Mouse (Mus musculus) thymus, postnatal 4 days (tissue): ENCODE data around the gene Epha6.
"Not testable (repeated sequence)": the region's sequence is repeated elsewhere in the genome, so short reads cannot be mapped to it uniquely, and the experiment has no call there.

Experiments
- DNase-seq: peaks from one replicate; pipeline ENCODE4 v3.0.0; 2021

The Epha6 gene

GRCm38 (mm10) chr16:59880073-59880472 lies 725.3 kb downstream of the Epha6 start:
- no peak for DNase-seq

DNA sequence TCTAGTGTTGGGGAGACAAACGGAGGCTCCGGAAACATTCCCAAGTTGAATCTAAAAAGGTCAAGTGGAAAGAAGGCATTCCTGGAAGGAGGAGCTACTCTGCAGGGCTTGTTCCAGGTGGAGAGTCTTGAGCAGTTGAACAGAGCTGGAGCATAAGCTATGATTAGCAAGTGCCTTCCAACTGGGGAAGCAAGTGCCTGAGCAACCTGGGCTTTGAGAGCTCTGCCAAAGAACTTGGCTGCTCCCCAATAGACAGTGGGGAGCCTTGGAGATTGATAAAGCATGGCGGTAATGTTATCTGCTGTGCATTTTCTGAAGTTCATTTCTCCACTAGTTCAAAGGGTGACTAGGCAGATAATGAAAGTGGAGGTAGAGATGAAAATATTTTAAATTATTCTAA lies 733.5 kb downstream of the Epha6 start:
- DNase-seq = no peak

DNA sequence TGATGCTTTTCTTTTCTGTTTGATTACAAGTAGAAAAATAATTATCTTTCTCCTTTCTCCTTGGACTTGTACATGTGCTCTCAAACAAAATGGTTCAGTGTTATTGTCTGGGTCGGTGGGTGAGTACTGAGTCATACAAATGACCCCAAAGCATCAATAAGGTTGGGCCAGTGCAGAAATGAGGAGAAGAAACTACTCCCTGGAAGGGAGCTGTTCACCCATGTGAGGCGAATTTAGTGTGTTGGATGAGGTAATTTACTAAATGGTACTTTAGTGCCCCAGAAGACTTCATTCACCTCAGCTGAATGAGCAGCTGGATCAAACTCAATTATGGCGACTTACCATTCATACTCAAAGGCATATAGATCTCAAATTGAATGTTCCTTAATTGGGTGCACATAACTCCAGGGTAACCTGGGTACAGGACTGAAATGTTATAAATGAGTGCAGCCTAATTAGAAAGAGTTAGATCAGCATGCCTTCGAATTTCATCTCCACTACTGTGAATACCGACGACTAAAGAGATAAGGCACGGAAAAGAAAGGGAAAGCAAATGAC lies 751.1 kb downstream of the Epha6 start:
- DNase-seq = no peak

DNA sequence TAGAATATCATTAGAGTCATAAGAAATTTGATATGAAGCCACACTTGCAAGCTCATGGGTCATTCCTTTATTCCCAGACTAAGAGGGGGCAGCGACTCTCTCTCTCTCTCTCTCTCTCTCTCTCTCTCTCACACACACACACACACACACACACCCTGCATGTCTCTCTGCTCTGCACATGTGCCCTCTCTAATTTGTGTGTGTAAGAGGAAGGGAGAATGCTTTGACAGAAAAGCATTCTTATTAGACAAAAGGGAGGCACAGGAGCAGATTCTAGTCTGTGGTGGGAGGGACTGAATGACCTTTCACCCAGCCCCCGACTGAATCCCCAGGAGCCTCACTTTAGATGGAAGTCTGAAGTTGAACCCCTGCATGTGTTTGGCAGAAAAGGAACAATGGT lies 752.6 kb downstream of the Epha6 start:
- DNase-seq = no peak

GRCm38 (mm10) chr16:59846574-59846973 lies 758.8 kb downstream of the Epha6 start:
- peak; percentile 8 for DNase-seq

- no peak for DNase-seq
Observed at GRCm38 (mm10) chr16:59836778-59837177, 768.6 kb downstream of the Epha6 start.

GRCm38 (mm10) chr16:59836304-59836703 lies 769.0 kb downstream of the Epha6 start:
- DNase-seq = no peak

DNA sequence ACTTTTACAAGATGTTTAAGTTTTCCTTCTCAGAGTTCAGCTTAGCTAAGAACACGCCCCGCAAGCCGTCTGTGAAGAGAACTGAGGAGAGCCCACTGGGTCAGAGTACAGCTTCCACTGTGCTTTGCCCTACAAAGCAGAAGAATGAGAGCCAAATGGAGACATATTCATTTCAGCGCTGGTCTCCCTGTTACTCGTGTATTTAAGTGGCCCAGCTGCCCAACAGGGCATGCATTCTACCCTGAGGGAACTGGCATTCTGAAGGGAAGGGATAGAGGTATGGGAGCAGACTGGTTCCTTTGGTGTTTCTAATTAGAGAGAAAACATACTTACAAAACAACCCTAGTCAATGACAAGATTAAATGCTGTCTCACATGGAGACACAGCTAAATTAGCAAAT lies 772.9 kb downstream of the Epha6 start:
- DNase-seq = no peak

- no peak for DNase-seq
Observed at GRCm38 (mm10) chr16:59829655-59830054, 775.7 kb downstream of the Epha6 start.

DNA sequence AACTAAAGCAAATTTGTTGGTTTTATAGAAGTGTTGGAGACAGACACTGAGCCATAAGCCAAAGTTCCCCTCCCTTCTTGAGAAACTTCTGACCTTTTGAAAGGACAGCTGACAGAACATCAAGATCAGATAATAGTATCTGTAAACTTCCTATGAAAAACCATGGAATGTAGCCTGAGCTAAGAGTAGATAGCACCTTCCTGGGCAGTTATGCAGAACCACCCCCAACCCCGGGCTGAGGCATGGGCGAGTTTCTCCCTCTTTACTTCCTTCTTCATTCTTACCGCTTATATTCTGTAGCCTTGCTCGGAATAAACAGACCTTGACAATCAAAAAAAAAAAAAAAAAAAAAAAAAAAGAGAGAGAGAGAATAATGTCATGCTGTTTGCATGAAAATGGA lies 805.5 kb downstream of the Epha6 start:
- not testable (repeated sequence) for DNase-seq

DNA sequence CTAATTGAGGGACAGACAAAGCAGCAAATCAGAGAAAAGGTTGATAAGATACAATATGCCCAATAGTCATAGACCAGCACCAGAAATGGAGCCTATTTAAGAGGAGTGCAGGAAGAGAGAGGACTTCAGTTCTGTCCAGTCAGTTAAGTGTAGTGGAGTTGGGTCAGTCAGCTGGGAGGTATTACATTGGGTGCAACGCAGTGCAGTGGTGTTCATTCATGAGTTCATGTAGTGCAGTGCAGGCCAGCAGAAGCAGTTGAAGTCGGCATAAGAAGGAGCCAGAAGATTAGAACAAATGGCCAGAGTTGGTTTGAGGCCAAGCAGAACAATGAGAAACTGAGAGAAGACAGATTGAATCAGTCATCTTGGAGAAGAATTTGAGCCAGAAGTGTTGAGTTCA lies 833.0 kb downstream of the Epha6 start:
- no peak for DNase-seq

- no peak for DNase-seq
Observed at GRCm38 (mm10) chr16:59770421-59770820, 834.9 kb downstream of the Epha6 start.

DNA sequence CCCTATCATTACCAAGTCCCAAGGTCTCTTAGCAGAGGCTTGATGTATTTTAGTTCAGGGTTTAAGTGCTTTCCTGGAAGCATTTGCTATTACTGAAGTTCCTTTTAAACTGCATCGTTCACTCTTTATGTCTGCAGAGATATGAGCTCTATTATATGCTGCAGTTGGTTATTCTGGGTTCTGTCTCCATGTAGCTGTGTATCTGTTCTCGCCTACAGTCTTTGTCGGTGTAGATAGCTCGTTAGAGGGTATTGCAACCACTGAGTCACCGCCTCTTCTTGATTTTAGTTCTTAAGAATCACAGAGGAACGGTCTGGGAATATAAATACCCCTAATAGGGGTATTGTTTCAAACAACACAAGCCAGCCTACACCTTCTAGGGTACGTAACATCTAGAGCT lies 835.4 kb downstream of the Epha6 start:
- DNase-seq = no peak

DNA sequence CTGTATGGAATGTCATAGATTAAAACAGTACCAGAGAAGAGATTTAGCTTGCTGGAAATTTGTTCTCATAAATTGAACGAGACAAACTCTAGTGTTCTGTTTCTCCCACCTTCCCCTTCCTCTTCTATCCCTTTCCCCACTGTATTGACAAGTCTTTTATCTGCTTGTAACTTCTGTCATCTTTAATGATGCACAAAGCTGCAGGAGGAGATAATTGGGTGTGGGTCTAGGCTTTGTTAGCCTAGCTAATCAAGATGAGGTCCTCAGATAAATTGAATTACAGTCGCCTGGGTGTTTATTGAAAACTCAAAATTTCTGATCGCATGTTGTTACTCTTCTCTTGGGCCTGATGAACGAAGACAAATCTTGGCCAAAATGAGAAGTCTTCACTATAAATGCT lies 844.5 kb downstream of the Epha6 start:
- no peak for DNase-seq

- DNase-seq = no peak
Observed at GRCm38 (mm10) chr16:59750905-59751304, 854.4 kb downstream of the Epha6 start.

- DNase-seq = no peak
Observed at GRCm38 (mm10) chr16:59743669-59744068, 861.7 kb downstream of the Epha6 start.

- DNase-seq = no peak
Observed at GRCm38 (mm10) chr16:59715524-59715923, 889.8 kb downstream of the Epha6 start.

- DNase-seq = no peak
Observed at GRCm38 (mm10) chr16:59693230-59693629, 912.1 kb downstream of the Epha6 start.

DNA sequence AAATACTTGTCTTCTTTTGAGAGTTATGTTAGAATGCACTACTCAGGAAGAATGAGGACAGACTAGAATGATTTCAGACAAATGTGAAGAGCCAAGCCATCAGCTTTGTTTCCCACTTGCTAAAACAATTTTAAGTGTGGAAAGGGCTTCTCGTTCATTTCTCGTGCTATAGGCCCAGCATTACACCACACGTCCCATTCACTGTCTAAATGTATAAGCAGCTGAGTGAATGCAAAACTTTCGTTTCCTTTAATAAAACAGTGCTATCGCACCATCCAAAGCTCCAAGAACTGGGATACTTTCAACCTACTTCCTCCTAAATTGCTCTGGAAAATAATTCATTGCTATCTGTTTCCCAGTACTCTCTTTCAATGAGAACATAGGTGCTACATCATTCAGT lies 916.2 kb downstream of the Epha6 start:
- DNase-seq = no peak

- DNase-seq = no peak
Observed at GRCm38 (mm10) chr16:59685135-59685534, 920.2 kb downstream of the Epha6 start.

- DNase-seq = peak; percentile 68
Observed at GRCm38 (mm10) chr16:59683434-59683833, 921.9 kb downstream of the Epha6 start.

DNA sequence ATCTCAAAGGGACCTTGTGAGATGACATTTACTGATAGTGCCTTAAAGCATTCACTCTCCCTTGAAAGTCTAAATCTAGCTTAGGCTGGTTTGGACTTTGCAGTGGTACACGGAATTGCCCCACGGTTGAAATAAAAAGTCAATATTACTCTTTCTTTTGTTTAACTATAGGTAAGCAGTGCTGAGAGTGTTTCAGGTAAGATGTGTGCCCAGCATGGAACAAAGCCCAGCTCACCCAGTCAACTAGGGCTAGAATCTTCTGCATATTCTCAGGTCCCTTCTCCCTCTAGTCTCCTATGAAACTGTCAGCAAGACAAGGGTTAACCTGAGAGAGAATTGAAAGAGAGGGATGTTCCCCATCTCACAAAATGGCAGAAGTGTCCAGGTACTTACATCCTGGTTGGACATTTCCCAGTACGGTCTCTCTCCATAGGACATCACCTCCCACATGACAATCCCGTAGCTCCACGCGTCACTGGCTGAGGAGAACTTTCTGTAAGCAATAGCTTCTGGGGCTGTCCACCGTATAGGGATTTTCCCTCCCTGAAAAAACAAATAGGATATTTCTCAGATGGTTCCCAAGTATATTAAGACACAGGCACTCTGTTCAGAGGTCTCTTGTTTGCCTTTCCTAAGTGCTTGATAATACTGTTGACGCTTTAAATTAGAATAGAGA lies 923.0 kb downstream of the Epha6 start:
- DNase-seq = no peak

- no peak for DNase-seq
Observed at GRCm38 (mm10) chr16:59666938-59667337, 938.4 kb downstream of the Epha6 start.

DNA sequence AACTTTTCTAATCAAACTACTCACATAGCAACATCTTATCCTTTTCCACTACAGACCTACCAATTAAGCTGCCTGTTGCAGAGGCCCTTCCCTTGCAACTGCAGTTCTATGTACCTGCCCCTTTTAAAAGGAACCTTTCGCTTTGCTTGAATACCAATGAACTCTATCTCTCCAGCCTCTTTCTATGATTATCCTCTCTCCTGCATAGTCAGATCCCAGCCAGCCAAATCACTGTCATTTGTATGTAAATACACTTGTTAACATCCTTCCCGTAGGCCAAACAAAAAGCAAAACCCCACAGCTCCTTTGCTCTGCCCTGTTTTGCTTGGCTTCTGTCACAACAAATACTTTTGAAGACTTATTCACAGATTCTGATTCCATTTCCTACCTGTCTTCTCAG lies 961.6 kb downstream of the Epha6 start:
- DNase-seq = no peak

DNA sequence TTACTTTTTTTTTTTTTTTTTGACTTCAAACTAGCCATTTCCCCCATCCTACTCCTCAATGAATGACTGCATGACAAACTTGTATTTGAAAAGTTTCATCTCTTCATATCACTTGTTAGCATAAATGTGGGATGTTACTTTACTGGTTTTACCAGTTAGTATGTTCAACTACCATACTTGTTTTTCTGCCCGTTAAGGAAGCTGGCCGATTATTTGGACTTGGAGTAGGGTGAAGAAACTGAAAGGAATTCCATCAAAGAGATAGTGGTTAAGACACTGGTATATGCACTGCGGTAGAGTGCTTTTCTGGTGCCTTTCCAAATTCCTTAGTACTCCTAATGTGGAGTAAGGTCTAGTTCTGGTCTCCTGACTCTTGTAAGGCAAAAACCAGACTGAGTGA lies 965.3 kb downstream of the Epha6 start:
- DNase-seq = no peak
